Mouse (Mus musculus) small intestine, adult 2 months (tissue): ENCODE data around the gene Gramd2. TPM values are rescaled to one million over a fixed set of nuclear protein-coding genes. Genes with fewer than 3 reads are reported as not detected.

ENCODE experiments used
- H3K27ac ChIP-seq: fragments of 200-500 bp; 2 replicates; pipeline ENCODE4 v1.5.1; 2012; ENCODE audit warnings: low read depth, low read length, control low read depth, inconsistent platforms; ENCODE audit not compliant: insufficient read depth
- H3K27me3 ChIP-seq: fragments of 200-500 bp; 2 replicates; pipeline ENCODE4 v1.6.1; 2012; ENCODE audit warnings: mild to moderate bottlenecking, moderate library complexity, low read length, inconsistent platforms; ENCODE audit not compliant: control insufficient read depth, insufficient read depth
- H3K36me3 ChIP-seq: fragments of 200-500 bp; 2 replicates; pipeline ENCODE4 v1.6.1; 2012; ENCODE audit warnings: mild to moderate bottlenecking, low read length, control low read depth, inconsistent platforms; ENCODE audit not compliant: control insufficient read depth, insufficient read depth
- H3K4me1 ChIP-seq: fragments of 200-500 bp; 2 replicates; pipeline ENCODE4 v1.6.1; 2012; ENCODE audit warnings: low read length, inconsistent platforms, mixed read lengths; ENCODE audit not compliant: control insufficient read depth, insufficient read depth, insufficient read length
- H3K4me3 ChIP-seq: fragments of 200-500 bp; 2 replicates; pipeline ENCODE4 v1.5.1; 2012; ENCODE audit warnings: low read depth, mild to moderate bottlenecking, control low read depth, inconsistent platforms, low read length, moderate library complexity
- CTCF ChIP-seq: fragments of 200-500 bp; IDR thresholded peaks from 2 replicates; pipeline ENCODE4 v1.5.1; 2012; ENCODE audit warnings: low read depth, mild to moderate bottlenecking, control low read depth, inconsistent platforms, low read length, moderate library complexity, mixed read lengths; ENCODE audit not compliant: insufficient replicate concordance, insufficient read length; ENCODE audit errors: extremely low read depth
- POLR2A ChIP-seq: fragments of 200-500 bp; IDR thresholded peaks from 2 replicates; pipeline ENCODE4 v1.6.1; 2012; ENCODE audit warnings: low read depth, mild to moderate bottlenecking, control low read depth, inconsistent platforms, low read length, moderate library complexity
- WGBS: fragments of 180-500 bp; shearing (Covaris S2); methylation state at CpG from one replicate; pipeline ENCODE4 v1.1.7; 2018; 5-methylcytosine and 5-hydroxymethylcytosine counted together
- polyA plus RNA-seq: library from polyadenylated mRNA; depleted of rRNA; stranded (reverse); fragments of >200 nt; gene quantifications from 2 replicates; pipeline ENCODE4 v1.2.3, GENCODE M21; 2012

The Gramd2 gene
- polyA plus RNA-seq, 1 experiment = 4.6 TPM

- Histone ChIP-seq H3K27ac (no peak overlapping the region), H3K4me3 (no peak overlapping the region), H3K36me3 (peaks cover 83% of the 10 kb centered on the region), H3K4me1 (peaks cover 21% of the 10 kb centered on the region; the same call in 1 of the 2 replicates), H3K27me3 (no peaks in the 10 kb centered on the region)
- TF ChIP-seq POLR2A (no peak), CTCF (no peak)
- WGBS = 32% methylated on average over 6 of the region's 6 CpGs
Measured at GRCm38 (mm10) chr9:59667904-59668303, 12.0 kb upstream of the Gramd2 start.

GRCm38 (mm10) chr9:59668473-59668872 is 11.5 kb upstream of the Gramd2 start:
- 89% methylated on average over 7 of the region's 7 CpGs for WGBS
- TF ChIP-seq POLR2A (no peak), CTCF (no peak)
- no peak overlapping the region for H3K27ac ChIP-seq
- peaks cover 16% of the 10 kb centered on the region; the same call in 1 of the 2 replicates for H3K4me1 ChIP-seq
- H3K27me3 ChIP-seq = no peaks in the 10 kb centered on the region
- no peak overlapping the region for H3K4me3 ChIP-seq
- peaks cover 82% of the 10 kb centered on the region for H3K36me3 ChIP-seq

- H3K36me3 ChIP-seq = peaks cover 85% of the 10 kb centered on the region
- no peak overlapping the region for H3K4me3 ChIP-seq
- peaks cover 11% of the 10 kb centered on the region; the same call in 1 of the 2 replicates for H3K4me1 ChIP-seq
- no peaks in the 10 kb centered on the region for H3K27me3 ChIP-seq
- WGBS = 77% methylated on average over 4 of the region's 4 CpGs
- H3K27ac ChIP-seq = no peak overlapping the region
- TF ChIP-seq POLR2A = no peak
- TF ChIP-seq CTCF = no peak
Measured at GRCm38 (mm10) chr9:59669172-59669571, 10.8 kb upstream of the Gramd2 start.

GRCm38 (mm10) chr9:59672195-59672894 is 7.6 kb upstream of the Gramd2 start:
- no peaks in the 10 kb centered on the region; the same call in 1 of the 2 replicates for H3K4me1 ChIP-seq
- 90% methylated on average over 12 of the region's 12 CpGs for WGBS
- H3K4me3 ChIP-seq = no peak overlapping the region
- peaks cover 92% of the 10 kb centered on the region for H3K36me3 ChIP-seq
- H3K27ac ChIP-seq = no peak overlapping the region
- TF ChIP-seq CTCF (no peak), POLR2A (no peak)
- H3K27me3 ChIP-seq = no peaks in the 10 kb centered on the region

GRCm38 (mm10) chr9:59673427-59673826 is 6.5 kb upstream of the Gramd2 start:
- 41% methylated on average over 2 of the region's 2 CpGs for WGBS
- peaks cover 3% of the 10 kb centered on the region; the same call in 1 of the 2 replicates for H3K4me1 ChIP-seq
- H3K4me3 ChIP-seq = no peak overlapping the region
- no peak overlapping the region for H3K27ac ChIP-seq
- peaks cover 91% of the 10 kb centered on the region for H3K36me3 ChIP-seq
- no peaks in the 10 kb centered on the region for H3K27me3 ChIP-seq
- TF ChIP-seq POLR2A (no peak), CTCF (no peak)

- WGBS = 92% methylated on average over 14 of the region's 14 CpGs
- H3K36me3 ChIP-seq = peaks cover 84% of the 10 kb centered on the region
- no peak overlapping the region for H3K4me3 ChIP-seq
- H3K27me3 ChIP-seq = no peaks in the 10 kb centered on the region
- H3K27ac ChIP-seq = no peak overlapping the region
- TF ChIP-seq CTCF (no peak), POLR2A (no peak)
- peaks cover 6% of the 10 kb centered on the region; the same call in 1 of the 2 replicates for H3K4me1 ChIP-seq
Measured at GRCm38 (mm10) chr9:59675598-59675997, 4.3 kb upstream of the Gramd2 start.

GRCm38 (mm10) chr9:59678313-59678712 is 1.6 kb upstream of the Gramd2 start:
- Histone ChIP-seq H3K27ac (no peak overlapping the region), H3K4me3 (no peak overlapping the region), H3K27me3 (no peaks in the 10 kb centered on the region), H3K36me3 (peaks cover 58% of the 10 kb centered on the region), H3K4me1 (peaks cover 6% of the 10 kb centered on the region; the same call in 1 of the 2 replicates)
- TF ChIP-seq CTCF (0 out of 2 replicates have a peak, but pooled peaks have one; percentile 31), POLR2A (no peak)
- whole genome bisulfite sequencing = 3% methylated on average over 1 of the region's 1 CpGs
